Mouse (Mus musculus): Measurements from ENCODE around the gene Bsg.

The Bsg gene

DNA sequence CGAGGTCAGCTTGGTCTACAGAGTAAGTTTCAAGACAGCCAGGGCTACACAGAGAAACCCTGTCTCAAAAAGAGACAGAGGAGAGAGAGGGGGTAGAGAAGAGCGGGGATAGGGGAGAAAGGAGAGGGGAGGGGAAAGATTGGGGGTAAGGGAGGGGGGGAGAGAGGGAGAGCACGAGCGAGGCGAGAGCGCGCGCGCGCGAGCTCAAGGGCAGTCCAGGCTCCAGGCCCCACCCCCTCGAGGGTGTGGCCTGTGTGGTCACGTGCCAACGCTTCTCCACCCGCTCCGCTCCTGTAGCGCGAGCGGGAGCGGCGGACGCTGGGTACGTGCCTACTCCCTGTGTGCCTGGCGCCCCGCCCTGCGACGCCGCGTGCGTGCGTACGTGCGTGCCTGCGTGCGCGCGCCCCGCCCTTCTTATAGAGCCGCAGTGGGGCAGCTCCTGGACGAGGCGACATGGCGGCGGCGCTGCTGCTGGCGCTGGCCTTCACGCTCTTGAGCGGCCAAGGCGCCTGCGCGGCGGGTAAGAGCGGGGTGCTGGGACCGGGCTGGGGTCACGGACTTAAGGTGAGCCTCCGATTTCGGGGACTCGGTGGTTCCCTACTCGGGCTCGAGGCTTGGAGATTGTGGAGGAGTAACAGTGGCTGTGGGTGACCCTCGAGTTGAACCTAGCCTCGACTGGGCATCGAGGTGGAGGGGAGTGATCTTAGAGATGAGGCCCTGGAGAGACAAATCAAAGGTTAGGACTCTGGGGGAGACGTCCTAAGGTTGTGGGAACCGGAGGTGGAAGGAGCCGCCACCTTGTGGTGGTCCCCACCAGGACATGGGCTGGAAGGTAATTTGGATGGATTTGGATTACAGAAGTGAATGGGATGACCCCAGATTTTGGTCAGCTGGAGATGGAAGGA lies at the start of gene Bsg:
Gene Bsg (plus strand): TSS at position 427 of the 905 bp plus-strand sequence.
- DNase-seq, result peak; percentile 97 to 98

- no peak for DNase-seq
These were observed 49.3 kb upstream of the Bsg start for GRCm38 (mm10) chr10:79654946-79655395.

GRCm38 (mm10) chr10:79658829-79659228 lies 45.5 kb upstream of the Bsg start:
- DNase-seq, result no peak

GRCm38 (mm10) chr10:79660298-79660697 lies 44.0 kb upstream of the Bsg start:
- DNase-seq, result no peak

DNA sequence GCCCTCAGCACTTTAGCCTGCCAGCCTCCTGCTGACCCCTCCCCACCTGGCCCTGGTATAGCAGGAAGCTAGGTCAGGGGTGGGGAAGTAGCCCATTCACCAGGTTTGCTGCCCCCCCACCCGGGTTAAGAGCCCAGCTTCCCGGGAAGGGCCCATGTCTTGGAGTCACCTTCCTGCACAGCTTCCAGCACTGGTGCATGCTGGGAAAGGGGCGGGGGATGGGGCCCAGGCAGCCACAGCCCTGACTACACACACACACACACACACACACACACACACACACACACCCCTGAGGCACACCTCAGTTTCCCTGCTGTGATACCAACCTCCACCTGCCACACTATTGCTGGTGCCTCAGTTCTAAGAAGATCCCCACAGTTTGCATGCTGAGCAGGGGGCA lies 42.4 kb upstream of the Bsg start:
- DNase-seq, result no peak

- peak; percentile 39 to 75 for DNase-seq
These were observed 40.1 kb upstream of the Bsg start, which contains the start of gene Madcam1 for GRCm38 (mm10) chr10:79664131-79664665. Gene Madcam1, plus strand, starts transcription at chr10:79664559.

- no peak for DNase-seq
These were observed 39.2 kb upstream of the Bsg start for GRCm38 (mm10) chr10:79665051-79665450.

- DNase-seq, result no peak
These were observed 37.8 kb upstream of the Bsg start for GRCm38 (mm10) chr10:79666493-79666892.

DNA sequence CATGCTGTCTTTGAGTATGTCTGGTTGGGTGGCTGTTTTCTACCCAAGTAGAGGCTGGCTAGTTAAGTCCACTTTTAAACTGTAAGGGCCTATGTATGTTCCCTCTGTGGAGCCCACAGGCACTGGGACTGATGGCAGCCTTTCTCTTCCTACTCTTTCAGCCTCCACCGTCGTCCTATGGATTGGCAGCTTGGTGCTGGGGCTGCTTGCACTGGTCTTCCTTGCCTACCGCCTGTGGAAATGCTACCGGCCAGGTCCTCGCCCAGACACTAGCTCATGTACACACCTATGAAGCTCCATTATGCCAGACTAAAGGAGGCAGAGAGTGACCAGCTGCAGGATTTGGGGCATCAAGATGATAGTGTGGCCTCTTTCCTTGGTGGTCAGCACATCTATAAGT lies 36.2 kb upstream of the Bsg start:
- no peak for DNase-seq

DNA sequence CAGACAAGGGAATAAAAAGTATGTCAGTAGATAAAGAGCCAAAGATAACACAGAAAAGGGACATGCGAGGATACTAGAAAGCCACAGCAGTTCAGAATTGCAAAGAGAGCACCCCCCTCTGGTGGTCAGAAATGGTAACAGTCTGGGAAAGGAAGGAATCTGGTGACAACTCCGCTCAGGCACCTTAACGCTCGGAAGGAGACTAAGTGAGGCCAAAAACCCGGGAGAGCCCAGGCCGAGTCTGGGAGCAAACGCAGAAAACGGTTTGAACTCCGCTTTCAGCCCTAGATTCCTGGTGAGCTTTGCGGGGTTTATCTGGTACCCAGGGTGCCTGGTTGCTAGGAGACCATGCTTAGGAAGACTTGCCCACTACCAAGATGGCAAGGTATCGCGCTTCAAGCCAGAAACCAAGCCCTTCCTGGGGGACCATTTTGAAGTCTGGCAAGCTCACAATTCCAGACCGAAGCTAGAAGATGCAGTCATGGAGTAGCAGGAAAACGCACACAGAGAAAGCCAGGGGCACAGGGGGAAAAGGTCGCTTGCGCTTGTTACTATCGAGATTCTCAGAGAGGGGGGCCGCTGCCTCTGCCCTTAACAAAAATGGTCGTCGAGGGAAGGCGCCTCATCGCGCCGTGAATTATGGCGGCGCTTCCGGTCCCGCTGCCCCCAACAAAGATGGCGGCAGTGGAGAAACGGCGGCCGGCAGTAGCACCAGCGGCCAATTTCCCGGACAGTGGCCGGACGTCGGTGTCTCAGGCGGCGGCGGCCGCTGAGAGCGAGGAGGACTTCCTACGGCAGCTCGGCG lies 35.3 kb upstream of the Bsg start, which contains the start of gene Tpgs1:
Gene Tpgs1 (plus strand): TSS at position 599 of the 805 bp plus-strand sequence.
- DNase-seq, result peak; percentile 75 to 83

GRCm38 (mm10) chr10:79669576-79670057 lies 34.7 kb upstream of the Bsg start:
- peak; percentile 63 to 79 for DNase-seq

DNA sequence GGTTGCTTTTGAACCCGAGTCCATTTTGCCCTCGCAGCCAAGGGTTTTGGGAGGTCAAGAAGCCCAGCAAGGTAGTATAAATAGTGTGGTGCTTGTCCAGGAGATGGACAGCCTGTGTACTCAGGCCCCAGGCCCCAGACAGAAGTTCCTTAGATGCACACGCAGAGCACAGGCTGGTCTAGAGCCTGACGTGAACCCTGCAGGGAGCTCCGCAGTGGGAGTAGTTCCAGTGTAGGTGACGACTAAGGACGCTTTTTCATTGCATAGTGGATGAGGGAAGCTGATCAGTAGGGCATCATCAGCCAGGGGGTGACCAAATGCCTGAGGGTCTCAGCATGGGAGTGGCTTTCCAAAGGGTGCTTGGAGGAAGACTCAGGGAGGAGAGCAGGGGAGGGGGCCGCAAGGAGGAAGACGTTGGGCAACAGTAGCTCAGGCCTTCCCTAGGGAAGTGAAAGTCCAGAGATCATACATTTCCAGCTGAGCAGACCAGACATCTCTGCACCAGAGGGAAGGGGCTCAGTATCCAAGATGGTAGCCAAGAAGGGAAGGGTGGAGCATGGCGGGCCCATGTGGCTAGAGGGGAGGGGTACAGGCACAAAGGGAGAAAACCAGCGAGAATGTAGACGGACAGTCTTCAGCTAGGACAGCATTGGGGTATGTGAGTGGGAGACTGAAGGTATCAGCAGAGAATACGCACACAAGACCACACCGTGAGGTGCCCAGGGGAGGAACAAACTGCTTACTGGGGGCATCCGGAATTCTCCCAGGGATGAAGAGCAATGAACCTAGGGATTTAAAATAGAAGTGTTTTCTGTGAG lies 34.0 kb upstream of the Bsg start:
- DNase-seq, result no peak

DNA sequence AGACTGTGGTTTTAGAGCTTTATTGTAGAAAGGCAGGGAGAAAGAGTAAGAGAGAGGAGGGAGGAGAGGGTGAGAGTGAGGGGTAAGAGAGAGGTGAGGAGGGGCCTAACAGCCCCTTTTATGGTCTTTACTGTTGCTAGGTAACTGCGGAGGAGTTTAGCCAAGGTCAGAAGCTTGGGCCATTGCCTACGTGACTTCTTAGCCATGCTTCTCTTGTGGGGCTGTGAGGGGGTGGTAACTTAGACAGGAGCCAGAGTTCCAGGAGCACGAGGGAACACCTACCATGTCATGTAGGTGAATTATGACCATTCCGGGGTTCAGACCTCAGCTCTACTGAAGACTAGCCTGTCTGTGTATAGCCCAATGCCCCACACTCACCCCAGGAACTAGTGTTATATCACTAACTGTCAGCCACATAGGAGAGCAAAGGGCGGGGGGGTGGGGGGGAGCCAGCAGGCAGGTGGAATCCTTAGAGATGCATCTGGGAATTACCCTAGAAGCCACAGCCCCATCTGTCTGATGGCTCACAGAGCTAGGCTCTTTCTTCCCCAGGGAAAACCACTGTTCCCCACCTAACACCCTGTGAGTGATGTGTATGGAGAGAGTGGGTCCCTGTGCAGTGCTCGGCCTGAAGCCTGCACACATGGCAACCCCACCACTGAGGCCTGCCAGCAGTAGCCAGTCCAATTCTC lies 32.7 kb upstream of the Bsg start:
- no peak for DNase-seq

DNA sequence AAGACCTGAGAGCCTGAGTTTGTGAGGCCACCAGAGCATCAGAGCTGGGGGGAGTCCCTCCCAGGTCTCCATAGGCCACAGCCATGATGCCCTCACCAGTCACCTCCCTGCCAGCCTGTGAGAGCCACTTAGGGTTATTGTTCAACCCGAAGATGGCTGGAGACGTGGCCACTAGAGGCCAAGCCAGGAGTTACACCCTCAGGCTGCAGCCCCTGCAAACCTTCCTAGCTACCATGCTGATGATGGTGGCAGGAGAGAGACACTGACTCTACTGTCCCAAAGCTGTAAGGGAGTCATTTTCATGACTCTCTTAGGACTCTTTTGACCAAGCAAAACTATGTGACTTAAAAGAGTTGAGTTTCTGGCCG lies 32.2 kb upstream of the Bsg start:
- DNase-seq, result no peak

DNA sequence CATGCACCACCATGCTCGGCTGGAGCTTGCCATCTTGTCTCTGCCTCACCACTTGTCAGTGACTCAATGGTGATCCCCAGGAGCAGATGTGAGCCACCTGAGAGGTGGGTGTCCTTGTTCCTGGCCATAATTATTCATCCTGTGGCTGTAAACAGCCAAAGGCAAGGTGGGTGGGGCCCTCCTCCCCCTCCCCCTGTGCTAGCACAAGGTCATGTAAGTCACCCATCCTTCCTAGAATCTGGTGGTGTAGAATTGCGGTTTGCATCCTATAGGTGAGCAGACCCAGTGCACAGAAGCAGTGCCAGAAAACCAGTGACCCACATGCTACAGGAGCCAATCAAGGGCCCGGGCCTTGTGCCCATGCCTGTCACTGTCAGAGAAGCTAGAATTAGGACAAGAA lies 31.2 kb upstream of the Bsg start:
- no peak for DNase-seq

GRCm38 (mm10) chr10:79675346-79676035 lies 28.8 kb upstream of the Bsg start:
- DNase-seq, result no peak

DNA sequence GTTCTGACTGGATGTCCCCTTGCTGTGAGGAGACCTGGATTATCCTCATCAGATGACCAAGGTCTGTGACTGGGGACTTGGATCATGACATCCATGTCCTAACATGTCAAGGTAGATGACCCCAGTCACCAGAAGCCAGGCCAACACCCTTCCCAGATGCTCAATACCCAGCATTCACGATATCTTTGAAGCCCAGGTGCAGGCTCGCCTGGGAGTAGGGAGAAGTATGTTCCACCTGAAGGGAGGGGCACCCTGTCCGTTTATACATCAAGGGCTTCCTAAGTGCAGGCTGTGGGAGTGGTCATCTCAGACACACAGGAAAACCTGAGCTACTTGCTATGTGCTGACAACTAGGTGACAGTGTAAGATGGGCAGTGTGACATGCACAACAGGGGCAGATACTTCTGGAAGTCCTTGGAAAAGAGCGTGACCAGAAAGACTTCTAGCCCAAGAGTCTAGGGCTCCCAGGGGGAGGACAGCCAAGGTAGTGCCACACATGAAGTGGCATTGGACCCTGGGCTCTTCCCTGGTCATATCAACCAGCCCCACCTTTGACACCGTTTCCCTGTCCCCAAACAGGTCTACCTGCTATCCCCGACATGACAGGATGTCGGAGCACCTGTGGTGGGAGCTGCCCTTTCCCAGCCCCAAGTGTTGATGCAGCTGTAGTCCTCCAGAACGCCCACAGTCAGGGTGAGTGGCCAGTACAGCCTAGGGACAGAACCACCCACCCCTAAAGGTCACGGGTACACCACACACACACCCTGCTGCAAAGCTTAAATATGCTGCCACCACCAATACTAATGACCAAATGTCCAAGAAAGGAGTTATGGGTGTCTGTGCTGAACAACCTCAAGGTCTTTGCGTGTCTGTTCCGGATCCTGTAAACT lies 23.4 kb upstream of the Bsg start:
- DNase-seq, result peak in 1 of 2 experiments; percentile 30

GRCm38 (mm10) chr10:79681591-79682245 lies 22.6 kb upstream of the Bsg start, which contains the start of gene Cdc34:
Gene Cdc34, plus strand, starts transcription at chr10:79682195.
- peak; percentile 97 to 99 for DNase-seq

- no peak for DNase-seq
These were observed 21.8 kb upstream of the Bsg start for GRCm38 (mm10) chr10:79682551-79682915.

Data from spleen, adult 18-20 months (tissue).